Mouse (Mus musculus) splenic B cell, adult 2 months (primary cell): Measurements from ENCODE around the gene Btbd18.

Source experiments
- DNase-seq: peaks from one replicate; pipeline ENCODE4 v3.0.0-alpha.2; 2011; ENCODE audit warnings: low read depth, low spot score
- H3K27me3 ChIP-seq: 2 replicates; pipeline ENCODE4 v1.6.1; 2012; ENCODE audit warnings: mild to moderate bottlenecking, low read length, moderate library complexity, mixed read lengths; ENCODE audit not compliant: control insufficient read depth, poor library complexity, insufficient read depth, severe bottlenecking
- H3K36me3 ChIP-seq: 2 replicates; pipeline ENCODE4 v1.6.1; 2012; ENCODE audit warnings: mild to moderate bottlenecking, low read length, moderate library complexity, mixed read lengths; ENCODE audit not compliant: control insufficient read depth, poor library complexity, insufficient read depth, severe bottlenecking

Gene Btbd18

DNA sequence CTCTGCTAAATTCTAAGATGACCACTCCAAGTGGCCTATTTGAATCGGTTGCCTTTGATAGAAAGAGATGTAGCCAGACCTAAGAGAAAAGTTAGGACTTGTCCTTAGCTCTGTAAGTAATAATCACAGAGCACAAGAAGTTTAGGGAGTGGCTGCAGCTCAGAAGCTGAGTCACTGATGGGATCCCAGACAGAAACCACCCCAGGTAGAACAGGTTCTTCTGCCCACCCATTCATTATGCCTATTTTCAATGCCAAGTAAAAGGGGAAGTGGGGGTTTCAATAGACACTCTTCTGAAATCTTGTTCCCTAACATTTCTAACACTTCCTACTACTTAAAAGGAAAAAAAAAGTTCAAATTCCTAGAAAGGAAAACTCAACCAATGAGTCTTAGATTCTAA is 46.4 kb downstream of the Btbd18 start:
- peaks cover 10% of the 10 kb centered on the region; the same call in 1 of the 2 replicates for H3K36me3 ChIP-seq
- no peaks in the 10 kb centered on the region for H3K27me3 ChIP-seq
- peak; percentile 30 for DNase-seq

DNA sequence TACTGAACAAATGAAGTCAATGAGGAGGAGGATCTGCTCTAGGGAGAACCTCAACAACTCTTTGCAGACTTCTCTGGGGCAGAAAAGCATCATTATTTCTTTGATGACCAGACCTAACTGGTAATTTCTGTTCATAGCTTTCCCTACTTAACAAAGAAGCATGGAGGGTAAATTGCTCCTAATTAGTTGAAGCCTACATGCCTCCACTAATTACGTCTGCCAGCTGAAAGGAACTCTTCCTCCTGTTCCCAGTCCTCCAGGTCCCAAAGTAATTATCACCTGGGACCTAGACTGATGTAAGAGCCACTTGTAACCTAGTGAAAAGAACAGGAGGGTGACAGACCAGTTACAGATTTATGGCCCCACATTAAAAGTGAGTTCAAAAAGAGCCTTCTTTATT is 48.6 kb downstream of the Btbd18 start:
- no peak for DNase-seq
- Histone ChIP-seq H3K27me3 (no peaks in the 10 kb centered on the region), H3K36me3 (peaks cover 12% of the 10 kb centered on the region; the same call in 1 of the 2 replicates)

DNA sequence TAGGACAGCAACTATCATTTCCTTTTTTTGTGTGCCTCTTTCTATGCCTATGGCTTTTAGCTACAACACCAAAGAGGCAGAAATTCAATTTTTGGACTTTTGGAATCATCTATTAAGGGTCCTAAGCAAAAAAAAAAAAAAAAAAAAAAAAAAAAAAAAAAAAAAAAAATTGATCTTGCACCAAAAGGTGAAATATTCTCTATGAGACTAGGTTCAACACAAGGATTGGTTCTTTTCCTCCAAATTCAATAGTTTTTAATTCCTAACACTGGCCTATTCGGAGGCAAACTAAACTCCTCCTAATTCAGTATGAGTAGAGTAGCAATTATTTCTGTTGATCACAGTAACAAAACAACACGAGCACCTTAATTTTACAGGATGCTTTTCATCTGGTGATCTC is 53.0 kb downstream of the Btbd18 start:
- Histone ChIP-seq H3K36me3 (0 out of 2 replicates have a peak, but pooled peaks cover 6% of the 10 kb centered on the region), H3K27me3 (no peaks in the 10 kb centered on the region)
- no peak for DNase-seq

DNA sequence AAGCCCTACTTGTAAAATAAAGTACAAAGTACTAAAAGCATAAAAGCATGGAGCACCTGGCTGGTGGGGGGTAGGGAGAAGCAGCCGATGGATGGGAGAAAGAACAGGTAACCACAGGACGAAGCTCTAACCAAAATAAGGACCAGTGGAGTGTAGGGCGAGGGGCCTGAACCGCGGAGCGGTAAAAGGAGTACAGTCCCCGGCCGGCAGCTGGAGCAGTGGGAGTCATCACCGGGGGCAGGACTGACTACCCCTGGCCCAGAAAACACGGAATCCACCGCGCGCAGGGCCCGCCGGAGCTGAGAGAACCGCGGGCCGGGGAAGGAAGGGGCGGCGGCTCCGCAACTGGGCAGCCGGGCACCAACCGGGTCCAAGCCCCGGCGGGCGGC is 55.5 kb downstream of the Btbd18 start:
- H3K36me3 ChIP-seq: 0 out of 2 replicates have a peak, but pooled peaks cover 4% of the 10 kb centered on the region
- no peak for DNase-seq
- no peaks in the 10 kb centered on the region for H3K27me3 ChIP-seq

DNA sequence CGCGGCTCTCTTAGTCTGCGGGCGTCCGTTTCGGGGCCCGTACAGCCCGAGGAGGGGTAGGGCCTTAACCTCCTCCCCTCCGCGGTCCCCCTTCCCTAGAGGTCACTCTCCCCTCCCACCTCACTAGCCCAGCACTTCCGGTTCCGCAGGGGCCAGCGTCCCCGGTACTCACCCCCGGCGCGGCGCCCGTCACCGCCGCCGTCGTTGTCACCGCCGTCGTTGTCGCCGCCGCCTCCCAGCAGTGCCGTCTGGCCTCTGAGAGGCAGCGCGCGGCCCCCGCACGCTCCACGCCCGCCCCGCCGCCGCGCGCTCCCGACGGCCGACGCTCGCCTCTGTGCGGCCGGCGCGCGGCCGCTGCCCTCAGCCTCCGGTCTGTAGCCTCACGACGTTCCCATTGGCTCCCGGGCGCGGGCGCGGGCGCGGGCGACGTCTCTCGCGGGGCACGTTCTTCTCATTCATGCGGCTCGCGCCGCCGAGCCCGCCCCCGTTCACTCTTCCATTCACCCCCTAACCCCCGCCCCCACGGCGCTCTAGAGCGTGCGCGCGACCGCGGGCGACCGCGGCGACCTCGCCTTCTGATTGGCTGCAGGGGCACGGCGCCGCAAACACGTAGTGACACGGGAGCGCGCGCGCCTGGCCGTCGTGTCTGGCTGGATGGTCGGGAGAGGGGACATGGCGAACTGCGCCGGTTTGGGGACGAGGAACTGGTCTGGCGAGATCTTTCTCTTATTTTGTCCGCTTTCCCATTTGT is 56.1 kb downstream of the Btbd18 start, which contains the start of gene Zdhhc5:
Gene Zdhhc5 (minus strand): TSS at position 370 of the 751 bp plus-strand sequence.
- 0 out of 2 replicates have a peak, but pooled peaks cover 4% of the 10 kb centered on the region for H3K36me3 ChIP-seq
- DNase-seq: peak; percentile 99
- H3K27me3 ChIP-seq: no peaks in the 10 kb centered on the region

DNA sequence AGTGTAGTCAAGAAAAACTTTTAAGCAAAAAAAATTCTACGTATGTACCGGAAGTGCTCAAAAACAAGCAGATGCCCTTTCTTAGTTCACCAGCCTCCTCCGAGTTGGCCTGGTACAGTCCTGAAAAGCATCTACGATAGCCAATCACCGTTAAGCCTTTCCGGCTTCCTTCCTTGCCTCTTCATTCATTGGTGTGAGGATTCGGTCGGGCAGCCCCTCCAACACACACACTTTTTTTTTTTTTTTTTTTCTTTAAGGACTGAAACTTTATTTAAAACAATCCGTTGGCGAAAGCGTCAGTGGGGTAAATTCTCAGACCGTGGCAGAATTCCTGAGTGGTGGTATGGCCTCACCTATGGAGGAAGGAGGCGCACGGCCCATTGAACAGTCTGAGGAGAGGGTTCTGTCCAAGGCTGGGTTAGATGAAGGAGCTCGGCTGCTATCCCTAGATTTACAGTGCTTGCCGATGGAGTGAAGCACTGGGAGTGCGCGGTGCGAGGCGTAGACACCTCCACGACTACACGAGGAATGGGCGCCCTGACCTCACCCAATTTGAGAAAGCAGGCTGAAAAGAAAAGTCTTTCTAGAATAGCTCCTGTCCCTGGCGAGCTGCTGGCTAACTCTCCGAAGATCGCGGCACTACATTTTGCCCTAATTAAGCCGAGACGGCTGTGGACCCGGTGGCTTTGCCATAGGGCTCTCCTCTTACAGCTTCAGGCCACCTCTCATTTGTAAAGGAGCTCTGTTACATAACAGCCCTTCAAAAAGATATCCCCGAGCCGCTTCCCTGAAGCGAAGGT is 56.9 kb downstream of the Btbd18 start:
- Histone ChIP-seq H3K27me3 (no peaks in the 10 kb centered on the region), H3K36me3 (0 out of 2 replicates have a peak, but pooled peaks cover under 1% of the 10 kb centered on the region)
- peak; percentile 97 for DNase-seq

DNA sequence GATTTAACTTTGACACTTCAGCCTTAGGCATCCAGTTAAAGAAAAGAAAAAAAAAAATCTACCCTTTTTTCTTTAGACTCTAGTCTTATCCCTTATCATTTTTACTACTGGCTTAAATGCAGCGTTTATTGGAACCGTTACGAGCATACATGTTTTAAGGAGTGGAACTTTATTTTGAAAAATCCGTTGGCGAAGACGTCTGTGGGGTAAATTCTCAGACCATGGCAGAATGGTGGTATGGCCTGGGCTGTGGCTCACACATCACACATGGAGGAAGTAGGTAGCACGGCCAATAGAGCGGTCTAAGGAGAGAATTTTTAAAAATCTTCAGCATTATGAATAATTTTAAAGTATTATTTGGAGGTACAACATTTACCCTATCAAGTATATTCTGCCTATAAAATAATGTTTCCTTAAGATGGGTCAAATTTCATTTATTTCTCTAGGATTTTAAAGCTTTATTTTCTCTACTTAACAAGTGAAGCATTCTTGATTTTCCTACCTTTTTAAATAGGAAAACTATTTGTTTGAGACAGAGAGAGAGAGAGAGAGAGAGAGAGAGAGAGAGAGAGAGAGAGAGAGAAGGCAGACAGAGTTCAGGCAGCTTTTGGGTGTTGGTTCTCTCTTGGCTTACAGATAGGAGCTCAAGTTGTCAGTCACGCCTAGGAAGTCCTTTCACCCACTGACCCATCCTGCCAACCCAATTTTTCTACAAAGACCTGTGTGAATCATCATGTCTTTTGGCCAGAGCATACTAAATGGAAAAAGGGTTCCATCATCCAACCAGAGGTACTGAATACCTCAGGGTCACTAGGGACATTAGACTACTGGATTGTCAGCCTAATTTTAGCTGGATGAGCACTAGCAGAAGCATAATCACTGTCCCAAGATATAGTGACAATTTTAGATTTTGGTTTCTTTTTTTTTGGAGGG is 57.8 kb downstream of the Btbd18 start:
- Histone ChIP-seq H3K36me3 (0 out of 2 replicates have a peak, but pooled peaks cover 2% of the 10 kb centered on the region), H3K27me3 (no peaks in the 10 kb centered on the region)
- peak; percentile 34 for DNase-seq

DNA sequence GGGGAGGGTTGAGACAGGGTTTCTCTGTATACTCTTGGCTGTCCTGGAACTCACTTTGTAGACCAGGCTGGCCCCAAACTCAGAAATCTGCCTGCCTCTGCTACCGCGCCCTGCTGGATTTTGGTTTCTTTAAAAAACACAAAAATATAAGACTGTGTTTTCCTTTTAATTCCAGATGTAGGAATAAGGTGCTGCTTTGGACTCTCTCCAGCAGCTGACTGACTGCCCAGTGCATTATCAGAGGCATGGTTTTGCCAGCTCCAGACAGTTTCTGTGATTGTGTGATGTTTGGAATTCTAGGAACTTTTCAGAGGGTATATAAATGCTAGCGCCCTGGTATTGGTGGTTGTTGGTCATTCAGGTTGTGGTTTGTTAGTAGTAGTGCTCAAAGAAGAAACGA is 58.5 kb downstream of the Btbd18 start:
- no peak for DNase-seq
- no peaks in the 10 kb centered on the region for H3K27me3 ChIP-seq
- H3K36me3 ChIP-seq: 0 out of 2 replicates have a peak, but pooled peaks cover 2% of the 10 kb centered on the region
